Mouse (Mus musculus) B cell, adult 67 days (primary cell): ENCODE data around the gene Cep70. TPM values are rescaled to one million over a fixed set of nuclear protein-coding genes. Genes with fewer than 3 reads are reported as not detected.

Experiments used
- total RNA-seq, 2 experiments: library from RNA; stranded (reverse); gene quantifications; 4 replicates each; pipeline ENCODE4 v1.2.4; 2023

Gene Cep70
- total RNA-seq = 10 to 100 TPM; 11.7 to 12.2 TPM

DNA sequence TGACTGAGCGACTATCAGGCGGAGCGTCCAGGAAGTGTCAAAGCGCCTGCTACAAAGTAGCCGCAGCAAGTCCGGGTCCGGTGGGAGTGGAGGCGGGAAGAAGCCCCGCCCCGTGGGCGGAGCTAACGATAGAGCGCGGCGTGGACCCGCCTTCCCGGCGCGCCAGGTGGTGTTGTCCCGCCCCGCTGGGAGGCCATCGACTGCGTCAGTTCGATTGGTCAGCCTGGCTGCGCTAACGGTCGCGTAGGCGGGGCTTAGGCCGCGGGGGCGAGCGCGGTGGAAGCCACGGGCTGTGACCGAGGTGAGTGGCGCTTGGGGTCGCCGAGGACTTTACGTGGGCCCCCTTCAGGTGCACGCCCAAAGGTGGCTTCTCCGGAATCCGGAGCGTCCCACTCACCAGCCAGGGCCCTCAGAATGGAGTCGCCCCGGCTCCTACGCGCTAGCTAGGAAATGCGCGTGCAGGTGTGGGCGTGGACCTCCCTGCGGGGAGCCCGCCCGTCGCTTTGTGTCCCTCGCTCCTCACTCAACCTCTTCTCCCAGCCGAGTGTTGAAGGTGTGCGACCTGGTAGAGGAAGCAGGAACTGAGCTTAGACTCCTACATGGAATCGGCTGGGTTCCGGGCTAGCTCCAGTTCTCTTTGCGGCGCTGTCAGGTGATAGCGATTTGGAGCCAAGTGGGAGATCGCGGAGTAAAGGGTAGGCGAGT lies at the start of gene Cep70:
Cep70 (plus strand) TSS at position 178 of the 705 bp plus-strand sequence.

DNA sequence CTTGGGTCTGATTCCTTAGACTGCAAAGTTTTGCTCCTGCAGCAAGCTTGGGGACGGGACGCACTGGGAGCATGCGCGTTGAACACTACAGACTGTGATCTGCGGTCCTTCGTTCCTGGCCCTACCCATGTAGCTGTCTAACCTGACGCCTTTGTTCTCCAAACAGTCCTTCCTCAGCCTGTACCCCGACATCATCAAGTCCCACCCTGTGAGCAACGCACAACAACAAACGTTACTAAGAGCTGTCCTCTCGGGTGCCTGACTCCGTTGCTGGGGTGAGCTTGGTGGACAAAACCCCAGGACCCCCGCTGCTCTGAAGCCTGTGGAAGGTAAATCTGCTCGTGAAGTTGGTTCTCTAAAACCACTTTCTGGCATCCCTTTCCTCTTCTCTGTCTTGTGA lies 6.0 kb upstream of the Cep70 start, which contains the start of gene Faiml:
Faiml (minus strand) TSS at position 101 of the 400 bp plus-strand sequence.

Other genes with a start within 250 kb of the Cep70 start
- not detected for gene Gm1123, start 207.7 kb upstream of the Cep70 start, total RNA-seq
- 1 to 10 TPM in 1 of 2 experiments, under 1 TPM in 1; 0.74 to 1.6 TPM for gene Pik3cb, start 102.7 kb upstream of the Cep70 start, total RNA-seq
- not detected for gene Faiml, start 6.1 kb upstream of the Cep70 start, total RNA-seq
- not detected for gene Esyt3, start 115.2 kb downstream of the Cep70 start, total RNA-seq
- under 1 TPM in 1 of 2 experiments, not detected in 1; 0.12 TPM for gene Mras, start 194.0 kb downstream of the Cep70 start, total RNA-seq
- not detected for gene Nme9, start 208.1 kb downstream of the Cep70 start, total RNA-seq